ENCODE assay signal across 4 mouse cellular contexts in the genomic region with DNA sequence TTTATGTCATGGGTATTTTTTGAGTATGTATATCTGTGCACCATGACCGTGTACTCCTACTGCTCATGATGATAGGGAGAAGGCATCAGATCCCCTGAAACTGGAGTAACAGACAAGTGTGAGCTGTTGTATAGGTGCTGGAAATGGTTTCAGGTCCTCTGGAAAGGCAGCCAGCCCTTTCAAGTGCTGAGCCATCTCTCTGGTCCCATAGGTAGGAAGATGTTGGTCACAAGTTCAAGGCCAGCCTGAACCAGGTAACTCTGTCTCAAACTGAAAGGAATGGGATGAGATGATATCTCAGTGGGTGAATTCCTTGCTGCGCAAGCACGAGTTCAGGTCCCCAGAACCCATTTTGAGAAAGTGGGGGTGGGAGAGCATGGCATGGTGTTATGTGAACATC.
"Had no signal": no experiment of that assay in that cellular context is flagged by ENCODE, and none has a peak within 500 bp of the region (broad histone marks: within the 10 kb centered on the region; RNA-seq: fewer than 3 reads in every experiment).

No protein-coding gene starts in this region.

- H3K4me3 ChIP-seq: liver, embryonic 13.5 days; myocyte had no signal

- H3K27ac ChIP-seq: liver, embryonic 13.5 days had no signal

- H3K4me2 ChIP-seq: liver, embryonic 13.5 days; lung, embryonic 14.5 days had no signal

- H3K27me3 ChIP-seq: liver, embryonic 13.5 days; megakaryocyte, embryonic 14.5 days had no signal

- DNase-seq: liver, embryonic 13.5 days had no signal

- H3K9ac ChIP-seq: liver, embryonic 13.5 days; lung, embryonic 14.5 days had no signal

- H3K9me3 ChIP-seq: liver, embryonic 13.5 days; megakaryocyte, embryonic 14.5 days had no signal
